Mouse (Mus musculus): ENCODE measurements around the gene Fstl1.

Fstl1 gene

GRCm38 (mm10) chr16:37776860-37777651, at the start of gene Fstl1:
Gene Fstl1, plus strand, starts transcription at chr16:37776873.
- peak; percentile 83 for DNase-seq (ENCODE audit: extremely low spot score)

- no peak for DNase-seq (ENCODE audit: extremely low spot score)
Observed at GRCm38 (mm10) chr16:37728674-37729073, 48.0 kb upstream of the Fstl1 start.

GRCm38 (mm10) chr16:37729381-37730150, 47.1 kb upstream of the Fstl1 start:
- no peak for DNase-seq (ENCODE audit: extremely low spot score)

- no peak for DNase-seq (ENCODE audit: extremely low spot score)
Observed at GRCm38 (mm10) chr16:37730293-37730835, 46.3 kb upstream of the Fstl1 start.

GRCm38 (mm10) chr16:37731431-37731830, 45.2 kb upstream of the Fstl1 start:
- DNase-seq (ENCODE audit: extremely low spot score): no peak

GRCm38 (mm10) chr16:37732023-37732761, 44.5 kb upstream of the Fstl1 start:
- DNase-seq (ENCODE audit: extremely low spot score): no peak

GRCm38 (mm10) chr16:37740076-37740475, 36.6 kb upstream of the Fstl1 start:
- no peak for DNase-seq (ENCODE audit: extremely low spot score)

GRCm38 (mm10) chr16:37742266-37742665, 34.4 kb upstream of the Fstl1 start:
- no peak for DNase-seq (ENCODE audit: extremely low spot score)

- DNase-seq (ENCODE audit: extremely low spot score): no peak
Observed at GRCm38 (mm10) chr16:37752876-37753275, 23.8 kb upstream of the Fstl1 start.

- DNase-seq (ENCODE audit: extremely low spot score): peak; percentile 66
Observed at GRCm38 (mm10) chr16:37753809-37754208, 22.9 kb upstream of the Fstl1 start.

- no peak for DNase-seq (ENCODE audit: extremely low spot score)
Observed at GRCm38 (mm10) chr16:37754483-37754882, 22.2 kb upstream of the Fstl1 start.

- no peak for DNase-seq (ENCODE audit: extremely low spot score)
Observed at GRCm38 (mm10) chr16:37757223-37757622, 19.4 kb upstream of the Fstl1 start.

- DNase-seq (ENCODE audit: extremely low spot score): no peak
Observed at GRCm38 (mm10) chr16:37763797-37764196, 12.9 kb upstream of the Fstl1 start.

- DNase-seq (ENCODE audit: extremely low spot score): no peak
Observed at GRCm38 (mm10) chr16:37776166-37776859, 360 bp upstream of the Fstl1 start.

GRCm38 (mm10) chr16:37777796-37778475, 1.3 kb downstream of the Fstl1 start:
- no peak for DNase-seq (ENCODE audit: extremely low spot score)

- no peak for DNase-seq (ENCODE audit: extremely low spot score)
Observed at GRCm38 (mm10) chr16:37778529-37778928, 1.9 kb downstream of the Fstl1 start.

GRCm38 (mm10) chr16:37779651-37780280, 3.1 kb downstream of the Fstl1 start:
- no peak for DNase-seq (ENCODE audit: extremely low spot score)

- DNase-seq (ENCODE audit: extremely low spot score): no peak
Observed at GRCm38 (mm10) chr16:37780386-37780785, 3.7 kb downstream of the Fstl1 start.

- no peak for DNase-seq (ENCODE audit: extremely low spot score)
Observed at GRCm38 (mm10) chr16:37780911-37781310, 4.2 kb downstream of the Fstl1 start.

GRCm38 (mm10) chr16:37784526-37784925, 7.9 kb downstream of the Fstl1 start:
- no peak for DNase-seq (ENCODE audit: extremely low spot score)

Measured in embryo, embryonic 9.5 days (tissue).